Mouse (Mus musculus) forebrain, postnatal 0 days (tissue): Measurements from ENCODE around the gene Anapc15. TPM values are rescaled to one million over a fixed set of nuclear protein-coding genes. Genes with fewer than 3 reads are reported as not detected.
"Not testable (repeated sequence)": the region's sequence is repeated elsewhere in the genome, so short reads cannot be mapped to it uniquely, and the experiment has no call there.

ENCODE experiments used
- ATAC-seq: fragments of 200-750 bp; cut with Nextera tagmentation; 2 replicates; pipeline ENCODE4 v1.8.0; 2017; ENCODE audit warnings: mild to moderate bottlenecking, moderate library complexity
- DNase-seq: peaks from one replicate; pipeline ENCODE4 v3.0.0-alpha.2; 2015
- H3K27ac ChIP-seq: fragments of 300-500 bp; sonication (generic); 2 replicates; pipeline ENCODE4 v1.5.1; 2014; ENCODE audit warnings: low read depth, mild to moderate bottlenecking, antibody characterized with exemption, low read length, moderate library complexity, mixed read lengths
- H3K27me3 ChIP-seq: fragments of 300-500 bp; sonication (generic); 2 replicates; pipeline ENCODE4 v1.6.1; 2014; ENCODE audit warnings: mild to moderate bottlenecking, low read length, mixed read lengths; ENCODE audit not compliant: insufficient read depth
- H3K36me3 ChIP-seq: fragments of 300-500 bp; sonication (generic); 2 replicates; pipeline ENCODE4 v1.6.1; 2014; ENCODE audit warnings: mild to moderate bottlenecking, moderate library complexity; ENCODE audit not compliant: insufficient read depth
- H3K4me1 ChIP-seq: fragments of 300-500 bp; sonication (generic); 2 replicates; pipeline ENCODE4 v1.6.1; 2014; ENCODE audit warnings: antibody characterized with exemption; ENCODE audit not compliant: insufficient read depth
- H3K4me2 ChIP-seq: fragments of 300-500 bp; sonication (generic); 2 replicates; pipeline ENCODE4 v1.6.1; 2014; ENCODE audit warnings: low read depth, mild to moderate bottlenecking, moderate library complexity
- H3K4me3 ChIP-seq: fragments of 300-500 bp; sonication (generic); 2 replicates; pipeline ENCODE4 v1.5.1; 2014; ENCODE audit warnings: low read depth, low read length, mixed read lengths
- H3K9ac ChIP-seq: fragments of 300-500 bp; sonication (generic); 2 replicates; pipeline ENCODE4 v1.6.1; 2014; ENCODE audit warnings: mild to moderate bottlenecking
- H3K9me3 ChIP-seq: fragments of 300-500 bp; sonication (generic); 2 replicates; pipeline ENCODE4 v1.6.1; 2016; ENCODE audit warnings: low read length
- CTCF ChIP-seq: sonication (generic); IDR thresholded peaks from 2 replicates; pipeline ENCODE4 v1.5.1; 2016; ENCODE audit warnings: antibody characterized with exemption, control low read depth, low read depth
- WGBS: fragments of 180-500 bp; shearing (Covaris S2); extraction: QIAGEN DNeasy Blood & Tissue Kit; methylation state at CpG from one replicate; pipeline ENCODE4 v1.1.7; 2014; 5-methylcytosine and 5-hydroxymethylcytosine counted together
- polyA plus RNA-seq: library from polyadenylated mRNA; unstranded; fragments of >200 nt; fragmentation: Nextera tagmentation; extraction: Ambion mirVana; gene quantifications from 2 replicates; pipeline ENCODE4 v1.2.1, GENCODE M21; 2015
- total RNA-seq: library from RNA; depleted of rRNA; stranded (reverse); fragments of >200 nt; gene quantifications from 2 replicates; pipeline ENCODE4 v1.2.3, GENCODE M21; 2014

Anapc15 gene
- total and polyA plus RNA-seq, 2 experiments from 2014 or later: 64.2 to 73.3 TPM

DNA sequence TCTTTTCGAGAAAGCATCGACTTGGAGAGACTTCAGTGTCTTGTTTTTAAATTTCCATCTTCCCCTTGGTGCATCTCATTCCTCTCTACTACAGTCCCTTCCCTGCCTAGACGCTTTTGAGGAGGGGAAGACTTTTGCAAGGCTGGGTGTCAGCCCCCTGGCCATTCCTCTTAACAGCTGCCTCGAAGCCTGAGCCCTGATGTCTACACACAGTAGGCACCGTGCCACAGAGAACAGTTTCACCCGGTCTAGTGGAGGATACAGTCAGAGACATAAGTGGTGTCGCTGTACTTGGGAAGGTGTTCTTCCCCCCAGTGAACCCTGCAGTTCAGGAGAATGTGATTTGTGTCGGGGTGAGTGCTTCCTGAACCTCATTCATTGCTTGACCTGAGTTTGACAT is 43.2 kb downstream of the Anapc15 start:
- H3K9ac ChIP-seq: peak overlapping the region; percentile 82; the same call in 1 of the 2 replicates
- H3K4me3 ChIP-seq: peak overlapping the region; percentile 77
- peak overlapping the region; percentile 59 for H3K4me2 ChIP-seq
- no peaks in the 10 kb centered on the region for H3K27me3 ChIP-seq
- H3K4me1 ChIP-seq: no peaks in the 10 kb centered on the region
- H3K36me3 ChIP-seq: peaks cover 23% of the 10 kb centered on the region
- no peak for TF ChIP-seq CTCF
- ATAC-seq (no peak), DNase-seq (no peak)
- H3K27ac ChIP-seq: no peak overlapping the region
- no peaks in the 10 kb centered on the region for H3K9me3 ChIP-seq
- WGBS: 78% methylated on average over 8 of the region's 8 CpGs

DNA sequence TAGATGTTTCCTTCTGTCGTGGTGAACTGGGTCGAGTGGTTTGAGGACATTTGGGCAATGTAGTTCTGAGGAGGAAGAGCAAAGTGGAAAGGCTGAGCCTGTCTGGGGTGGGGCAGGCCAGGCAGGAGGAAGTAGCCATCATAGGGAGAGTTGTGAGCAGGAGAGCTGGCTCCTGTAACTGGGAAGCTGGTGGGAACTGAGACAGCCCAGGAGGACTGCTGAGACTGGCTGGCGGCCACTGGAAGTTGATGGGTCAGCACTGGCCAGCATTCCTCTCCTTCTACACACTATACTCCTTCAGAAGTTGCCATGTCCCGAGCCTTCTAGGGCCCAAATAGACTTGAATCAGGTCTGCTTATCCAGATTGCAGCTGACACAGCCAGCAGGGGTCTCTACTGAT is 44.9 kb downstream of the Anapc15 start:
- 85% methylated on average over 4 of the region's 4 CpGs for WGBS
- ATAC-seq (no peak), DNase-seq (no peak)
- Histone ChIP-seq H3K36me3 (peaks cover 39% of the 10 kb centered on the region), H3K27ac (no peak overlapping the region), H3K4me1 (no peaks in the 10 kb centered on the region), H3K27me3 (no peaks in the 10 kb centered on the region), H3K4me2 (no peak overlapping the region), H3K9ac (no peak overlapping the region), H3K4me3 (no peak overlapping the region), H3K9me3 (no peaks in the 10 kb centered on the region)
- no peak for TF ChIP-seq CTCF

DNA sequence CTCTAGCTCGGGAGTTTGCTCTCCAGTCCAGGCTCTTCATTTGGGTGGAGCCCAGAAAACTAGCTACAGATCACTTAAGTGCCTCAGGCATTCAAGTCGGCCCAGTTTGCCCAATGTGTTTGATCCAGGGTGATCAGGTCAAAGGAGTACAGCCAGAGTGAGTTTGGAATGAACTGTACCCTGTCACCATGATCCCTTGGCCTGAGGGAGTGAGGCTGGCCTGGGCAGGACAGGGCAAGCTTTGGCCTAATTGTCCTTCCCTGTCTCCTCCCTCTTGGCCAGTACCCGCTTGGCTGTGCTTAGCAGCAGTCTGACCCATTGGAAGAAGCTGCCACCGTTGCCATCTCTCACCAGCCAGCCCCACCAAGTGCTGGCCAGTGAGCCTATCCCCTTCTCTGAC is 46.6 kb downstream of the Anapc15 start:
- DNase-seq: no peak
- Histone ChIP-seq H3K9ac (no peak overlapping the region), H3K4me2 (no peak overlapping the region), H3K4me3 (no peak overlapping the region), H3K9me3 (no peaks in the 10 kb centered on the region), H3K4me1 (no peaks in the 10 kb centered on the region), H3K27me3 (no peaks in the 10 kb centered on the region), H3K27ac (no peak overlapping the region), H3K36me3 (peaks cover 51% of the 10 kb centered on the region)
- WGBS: 84% methylated on average over 4 of the region's 4 CpGs
- no peak for ATAC-seq
- no peak for TF ChIP-seq CTCF

DNA sequence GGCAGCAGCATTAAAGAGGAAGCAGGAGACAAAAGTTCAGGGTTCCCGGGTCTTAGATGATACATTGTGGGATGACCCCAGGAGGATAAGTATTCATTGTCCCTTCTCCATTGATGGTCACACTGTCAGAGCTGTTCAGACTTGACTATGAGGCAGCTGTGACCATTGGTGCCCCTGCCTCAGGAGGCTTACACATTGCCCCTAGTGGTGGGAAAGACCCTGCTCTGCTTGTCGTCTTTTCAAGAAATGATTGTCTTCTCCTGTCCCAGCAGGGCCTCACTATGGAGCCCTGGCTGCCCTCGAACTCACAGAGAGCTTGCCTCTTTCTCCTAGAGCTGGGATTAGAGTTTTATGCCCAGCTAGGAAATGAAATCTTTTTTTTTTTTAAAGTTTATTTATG is 48.5 kb downstream of the Anapc15 start:
- H3K27ac ChIP-seq: no peak overlapping the region
- no peaks in the 10 kb centered on the region for H3K4me1 ChIP-seq
- H3K4me2 ChIP-seq: no peak overlapping the region
- peaks cover 51% of the 10 kb centered on the region for H3K36me3 ChIP-seq
- DNase-seq (no peak), ATAC-seq (0 out of 2 replicates have a peak, but pooled peaks have one; percentile 32)
- H3K4me3 ChIP-seq: no peak overlapping the region
- no peak overlapping the region for H3K9ac ChIP-seq
- peak; percentile 52 for TF ChIP-seq CTCF
- WGBS: 60% methylated on average over 3 of the region's 3 CpGs
- no peaks in the 10 kb centered on the region for H3K27me3 ChIP-seq
- no peaks in the 10 kb centered on the region for H3K9me3 ChIP-seq

DNA sequence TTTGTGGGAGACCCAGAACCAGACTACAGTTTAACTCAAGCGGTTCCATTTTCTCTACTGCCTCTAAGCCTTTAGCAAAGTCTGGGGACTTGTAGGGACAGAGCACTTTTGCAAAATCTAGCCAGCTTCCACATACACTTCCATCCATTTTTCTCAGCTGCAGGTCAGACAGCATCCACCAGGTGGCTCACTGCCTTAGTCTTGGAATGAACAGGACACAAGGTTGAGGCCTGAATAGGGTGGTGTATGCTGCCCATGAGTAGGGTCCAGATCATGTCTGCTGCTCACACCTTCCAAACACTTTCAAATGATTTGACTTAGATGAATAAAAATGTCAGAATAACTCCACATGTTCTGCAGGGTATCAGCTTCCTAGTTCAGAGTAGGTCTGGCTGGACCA is 54.6 kb downstream of the Anapc15 start:
- H3K4me3 ChIP-seq: no peak overlapping the region
- no peak overlapping the region for H3K27ac ChIP-seq
- no peak overlapping the region for H3K4me2 ChIP-seq
- H3K4me1 ChIP-seq: no peaks in the 10 kb centered on the region
- WGBS: 12% methylated on average over 1 of the region's 1 CpGs
- H3K36me3 ChIP-seq: peaks cover 15% of the 10 kb centered on the region
- peak; percentile 72 for DNase-seq
- no peak overlapping the region for H3K9ac ChIP-seq
- ATAC-seq: peak; percentile 81
- peak; percentile 86 for TF ChIP-seq CTCF
- no peaks in the 10 kb centered on the region for H3K27me3 ChIP-seq
- H3K9me3 ChIP-seq: no peaks in the 10 kb centered on the region

DNA sequence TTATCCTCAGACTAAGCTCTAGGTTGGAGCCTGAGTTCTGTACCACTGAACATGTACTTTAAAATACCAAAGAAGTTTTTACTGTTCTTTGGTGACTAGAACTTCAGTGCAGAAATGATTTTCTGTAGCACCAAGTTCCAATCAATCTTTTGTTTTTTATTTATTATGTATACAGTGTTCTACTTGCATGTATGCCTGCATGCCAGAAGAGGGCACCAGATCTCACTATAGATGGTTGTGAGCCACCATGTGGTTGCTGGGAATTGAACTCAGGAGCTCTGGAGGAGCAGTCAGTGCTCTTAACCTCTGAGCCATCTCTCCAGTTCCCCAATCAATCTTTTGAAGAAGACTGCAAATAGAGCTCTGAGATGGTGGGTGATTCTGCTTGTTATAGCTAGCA is 62.4 kb downstream of the Anapc15 start:
- not testable (repeated sequence) for H3K4me2 ChIP-seq, H3K4me1 ChIP-seq, H3K4me3 ChIP-seq, H3K27me3 ChIP-seq, H3K36me3 ChIP-seq, H3K9me3 ChIP-seq, H3K9ac ChIP-seq, H3K27ac ChIP-seq, ATAC-seq, DNase-seq

DNA sequence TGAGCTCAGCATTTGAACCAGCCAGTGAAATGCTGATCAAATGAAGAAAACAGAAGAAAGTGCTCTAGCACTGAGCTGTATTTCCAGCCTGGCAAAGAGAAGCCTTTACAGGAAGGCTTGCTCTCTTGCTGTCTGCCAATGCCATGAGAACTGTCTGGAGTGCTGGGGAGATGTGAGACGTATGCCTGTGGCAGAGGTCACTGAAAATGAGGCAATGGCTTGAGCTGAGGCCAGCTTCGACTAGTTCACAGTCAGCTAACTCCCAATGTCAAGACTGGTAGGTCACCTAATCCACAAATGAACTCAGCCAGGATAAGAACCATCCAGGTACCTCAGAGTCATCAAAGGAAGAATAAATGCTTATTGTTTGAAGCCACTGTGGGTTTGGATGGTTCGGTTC is 64.6 kb downstream of the Anapc15 start:
- no peak for TF ChIP-seq CTCF
- ATAC-seq (no peak), DNase-seq (no peak)
- no peaks in the 10 kb centered on the region for H3K27me3 ChIP-seq
- H3K4me2 ChIP-seq: no peak overlapping the region
- no peak overlapping the region for H3K4me3 ChIP-seq
- H3K9ac ChIP-seq: no peak overlapping the region
- 91% methylated on average over 3 of the region's 3 CpGs for WGBS
- H3K27ac ChIP-seq: no peak overlapping the region
- no peaks in the 10 kb centered on the region for H3K36me3 ChIP-seq
- no peaks in the 10 kb centered on the region for H3K4me1 ChIP-seq
- no peaks in the 10 kb centered on the region for H3K9me3 ChIP-seq

DNA sequence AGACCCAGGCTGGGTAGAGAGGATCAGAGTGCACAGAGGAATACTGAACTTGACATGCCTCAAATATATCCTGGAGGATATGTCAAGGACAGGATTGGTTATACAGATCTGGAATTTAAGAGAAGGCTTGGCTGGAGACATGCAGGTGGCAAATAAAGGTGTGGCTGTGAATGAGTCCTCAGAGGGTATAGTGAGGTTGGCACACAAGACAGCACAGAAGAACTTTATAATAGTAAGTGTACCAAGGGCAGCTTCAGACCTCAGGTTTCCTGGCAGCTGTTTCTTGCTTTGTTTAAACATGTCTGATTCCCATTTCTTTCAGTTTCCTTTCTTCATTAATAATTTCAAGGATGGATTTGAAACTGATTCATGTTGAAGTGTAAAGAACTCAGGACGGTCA is 69.0 kb downstream of the Anapc15 start:
- H3K27ac ChIP-seq: no peak overlapping the region
- no peaks in the 10 kb centered on the region for H3K27me3 ChIP-seq
- ATAC-seq (no peak), DNase-seq (no peak)
- H3K4me2 ChIP-seq: no peak overlapping the region
- no peak overlapping the region for H3K4me3 ChIP-seq
- H3K9me3 ChIP-seq: no peaks in the 10 kb centered on the region
- H3K4me1 ChIP-seq: peaks cover 9% of the 10 kb centered on the region; the same call in 1 of the 2 replicates
- H3K9ac ChIP-seq: no peak overlapping the region
- H3K36me3 ChIP-seq: no peaks in the 10 kb centered on the region
- WGBS: 80% methylated on average over 1 of the region's 1 CpGs
- no peak for TF ChIP-seq CTCF
